Mouse (Mus musculus) lung, postnatal 25 days (tissue): ENCODE results near the gene Tpk1.
"Not testable (repeated sequence)": the region's sequence is repeated elsewhere in the genome, so short reads cannot be mapped to it uniquely, and the experiment has no call there.

Source experiments
- DNase-seq: peaks from one replicate; pipeline ENCODE4 v3.0.0; 2022; ENCODE audit warnings: low spot score

Tpk1 gene

DNA sequence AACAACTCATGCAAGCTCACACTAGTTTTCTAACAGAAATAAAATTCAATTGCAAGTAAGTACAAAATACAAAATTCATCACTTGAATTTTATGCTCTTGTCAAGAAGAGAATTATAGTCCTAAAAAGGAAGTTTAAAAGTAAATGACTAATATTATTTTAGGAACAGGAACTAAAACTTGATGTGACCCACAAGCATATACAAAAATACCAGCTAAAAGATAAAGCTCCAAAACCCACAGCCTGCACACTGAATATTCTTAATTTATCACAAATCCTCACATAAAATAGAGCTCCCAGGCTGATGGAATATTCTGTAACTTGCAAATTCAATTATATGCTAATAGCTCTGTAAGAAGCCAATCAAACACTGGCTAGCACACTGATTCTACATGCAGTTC is 25.5 kb downstream of the Tpk1 start:
- no peak for DNase-seq

DNA sequence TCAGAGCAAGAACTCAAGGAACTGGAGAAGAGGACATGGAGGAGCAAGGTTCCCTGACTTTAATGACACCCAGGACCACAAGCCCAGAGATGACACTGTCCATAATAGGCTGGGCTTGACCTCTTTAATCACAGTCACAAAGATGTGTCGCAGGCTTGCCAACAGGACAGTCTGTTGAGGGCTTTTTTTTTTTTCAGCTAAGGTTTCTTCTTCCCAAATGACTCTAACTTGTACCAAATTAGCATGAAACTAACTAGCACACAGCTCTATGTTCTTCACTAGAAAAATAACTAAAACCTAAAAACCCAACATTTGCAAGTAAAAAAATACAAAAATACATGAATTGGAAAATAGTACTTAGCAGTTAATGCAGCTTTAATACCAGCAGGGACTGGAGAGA is 27.2 kb downstream of the Tpk1 start:
- no peak for DNase-seq

DNA sequence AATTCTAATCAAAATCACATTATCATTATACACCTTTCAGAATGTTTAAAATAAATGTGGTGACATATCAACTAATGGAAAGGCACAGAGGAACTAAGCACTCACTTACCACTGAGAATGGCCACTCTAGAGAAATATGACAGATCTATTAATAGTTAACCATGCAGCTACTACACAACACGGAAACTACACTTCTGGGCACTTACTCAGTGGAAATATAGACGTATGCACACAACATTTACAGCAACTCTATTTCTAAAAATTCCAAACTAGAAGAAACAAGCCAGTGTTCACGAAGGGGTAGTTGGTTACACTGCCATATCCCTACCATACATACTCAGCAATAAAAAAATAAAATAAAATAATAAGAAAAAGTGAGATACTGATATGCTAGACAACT is 28.0 kb downstream of the Tpk1 start:
- DNase-seq = no peak

DNA sequence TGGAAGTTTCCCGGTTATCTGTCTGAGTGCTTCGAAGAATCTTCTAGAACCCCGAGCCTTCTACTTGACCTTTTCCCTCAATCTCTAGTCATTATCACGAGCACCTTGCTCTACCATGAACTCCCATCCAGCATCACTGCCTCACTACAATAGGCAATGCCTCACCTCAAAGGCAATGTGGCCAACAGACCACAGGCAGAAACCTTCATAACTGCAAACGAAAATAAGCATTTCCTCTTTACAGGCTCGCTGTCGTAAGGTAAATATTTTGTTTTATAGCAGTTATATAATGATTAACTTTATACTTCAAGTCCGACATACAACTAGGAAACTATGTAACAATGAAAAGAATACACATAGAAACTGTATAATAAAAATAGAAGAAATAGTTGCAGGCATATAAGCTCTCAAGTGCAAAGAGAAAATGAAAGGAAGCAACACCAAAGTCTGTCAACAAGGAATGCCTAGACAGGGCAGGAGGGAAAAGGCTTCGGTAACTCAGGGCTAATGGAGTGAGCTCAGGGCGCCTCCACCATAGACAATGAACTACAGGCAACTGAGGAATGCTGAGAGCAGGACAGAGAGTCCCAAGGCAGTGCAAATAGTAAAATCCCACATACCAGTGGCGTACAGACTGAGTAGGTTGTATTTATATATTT is 29.0 kb downstream of the Tpk1 start:
- DNase-seq = no peak

DNA sequence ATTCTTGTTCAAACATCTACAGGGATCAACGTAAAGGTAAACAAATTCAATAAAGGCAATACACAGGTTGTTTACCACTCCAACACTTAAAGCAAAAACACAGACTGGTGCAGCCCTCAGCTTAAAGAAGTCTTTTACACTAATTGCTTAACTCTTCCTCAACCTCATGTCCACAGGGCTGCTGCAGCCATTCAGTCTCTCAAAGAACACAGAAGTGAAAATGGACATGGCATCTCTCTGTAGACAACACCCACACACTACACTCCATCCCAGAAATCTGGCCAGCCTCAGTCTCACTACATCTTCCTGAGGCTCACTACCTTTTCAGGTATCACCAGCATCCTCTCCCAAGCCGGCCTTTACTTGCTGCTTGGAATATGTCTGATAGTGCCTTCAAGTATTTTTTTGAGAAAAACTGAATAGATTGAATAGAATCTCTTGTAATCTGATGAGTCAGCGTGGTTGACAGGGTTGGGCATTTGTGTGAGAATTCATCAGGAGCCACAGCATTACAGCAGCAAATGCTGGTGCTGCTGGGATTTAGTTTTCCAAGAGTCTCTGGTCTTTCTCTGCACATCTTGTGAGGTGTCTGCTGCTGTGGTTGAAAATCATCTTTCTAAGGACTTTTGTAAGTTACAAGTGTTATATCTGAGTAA is 32.6 kb downstream of the Tpk1 start:
- DNase-seq = no peak

DNA sequence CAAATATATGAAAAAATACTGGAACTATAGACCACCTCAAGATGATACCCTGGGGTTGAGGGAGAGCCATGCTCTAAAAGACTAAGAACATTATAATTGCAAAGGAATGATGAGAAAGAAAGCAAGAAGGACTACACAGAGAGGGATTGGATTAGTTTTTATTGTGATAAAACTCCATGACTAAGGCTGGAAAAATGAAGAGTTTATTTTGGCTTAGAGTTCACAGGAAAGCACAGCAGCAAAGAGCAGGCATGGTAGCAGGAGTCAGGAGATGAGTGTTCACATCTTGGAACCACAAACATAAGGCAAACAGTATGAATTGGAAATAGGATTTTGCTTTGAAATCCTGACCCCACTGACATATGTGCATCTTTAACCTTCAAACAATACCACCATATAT is 33.2 kb downstream of the Tpk1 start:
- no peak for DNase-seq

DNA sequence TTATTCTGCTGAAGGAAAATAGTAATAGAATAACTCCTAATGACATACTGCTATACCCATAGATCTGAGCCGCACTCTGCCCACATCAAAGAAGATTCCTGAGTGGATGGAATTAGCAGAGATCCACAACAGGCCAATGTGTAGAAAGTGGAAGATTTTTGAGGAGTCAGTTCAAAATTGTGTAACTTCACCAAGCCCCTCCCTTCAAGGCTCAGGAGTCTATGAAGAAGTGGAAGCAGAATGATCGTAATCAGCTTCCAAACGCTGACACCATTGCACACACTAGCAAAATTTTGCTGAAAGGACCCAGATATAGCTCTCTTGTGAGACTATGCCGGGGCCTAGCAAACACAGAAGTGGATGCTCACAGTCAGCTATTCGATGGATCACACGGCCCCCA is 42.6 kb downstream of the Tpk1 start:
- DNase-seq = not testable (repeated sequence)

DNA sequence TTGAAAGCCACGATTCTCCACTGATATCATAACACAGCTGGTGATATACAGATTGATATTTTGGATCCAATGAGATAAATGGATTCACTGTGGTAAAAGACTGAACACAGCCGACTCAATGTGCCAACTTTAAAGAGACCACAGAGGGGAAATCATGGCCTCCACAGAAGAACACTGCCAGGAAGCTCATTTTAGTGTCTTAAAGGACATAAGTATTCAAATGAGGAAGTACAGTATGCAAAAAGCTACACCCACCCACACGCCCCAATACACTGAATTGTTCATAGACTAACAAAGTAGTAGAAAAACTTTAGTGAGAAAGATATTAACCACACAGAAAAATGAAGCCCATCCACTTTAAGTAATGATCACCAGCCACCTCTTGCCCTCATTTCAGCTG is 46.8 kb downstream of the Tpk1 start:
- peak; percentile 3 for DNase-seq

DNA sequence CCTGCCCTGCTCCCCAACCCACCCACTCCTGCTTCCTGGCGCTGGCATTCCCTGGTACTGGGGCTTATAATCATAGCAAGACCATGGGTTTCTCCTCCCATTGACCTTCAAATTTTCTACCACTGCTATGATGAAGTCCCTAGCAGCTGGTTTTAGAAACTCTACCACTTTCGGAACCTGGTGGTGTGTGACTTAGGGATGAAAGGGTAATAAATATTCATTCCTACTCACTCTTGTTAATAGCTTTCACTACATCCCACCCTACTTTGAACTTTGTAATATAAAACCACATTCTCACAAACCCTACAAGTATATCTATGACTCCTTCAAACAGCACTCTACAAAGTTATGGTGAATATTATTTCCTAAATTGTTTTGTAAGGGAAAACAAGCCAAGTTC is 54.3 kb downstream of the Tpk1 start:
- DNase-seq = no peak

DNA sequence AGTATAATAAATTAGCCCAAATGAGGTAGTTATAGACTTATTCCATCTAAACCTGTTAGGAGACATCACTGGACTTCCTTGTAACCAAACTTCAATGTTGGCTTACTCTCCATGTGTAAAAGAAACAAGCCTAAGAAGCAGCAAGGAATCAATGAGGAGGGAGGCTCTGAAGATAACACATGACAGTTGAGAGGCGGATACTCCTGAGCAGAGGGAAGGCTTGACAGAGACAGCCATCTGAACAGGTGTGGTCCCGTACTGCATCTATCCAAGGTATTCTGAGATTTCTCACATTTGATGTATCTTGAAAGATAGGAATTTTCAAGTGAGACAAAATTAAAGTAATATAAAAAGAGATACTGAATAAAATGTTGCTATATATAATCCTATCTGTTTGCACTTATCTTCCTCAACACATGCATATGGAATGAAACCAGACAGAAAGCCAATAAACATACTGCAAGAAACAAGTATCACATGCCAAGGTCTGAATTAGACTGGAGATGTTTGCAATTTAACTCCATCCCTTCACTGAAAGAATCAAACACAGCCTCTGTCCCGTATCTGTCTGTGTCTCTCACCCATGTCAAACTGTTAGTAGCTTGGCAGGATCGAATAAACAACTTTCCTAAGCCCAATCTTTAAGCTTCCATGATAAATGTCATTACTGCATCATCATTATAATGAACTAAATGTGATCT is 75.1 kb downstream of the Tpk1 start:
- DNase-seq = no peak

DNA sequence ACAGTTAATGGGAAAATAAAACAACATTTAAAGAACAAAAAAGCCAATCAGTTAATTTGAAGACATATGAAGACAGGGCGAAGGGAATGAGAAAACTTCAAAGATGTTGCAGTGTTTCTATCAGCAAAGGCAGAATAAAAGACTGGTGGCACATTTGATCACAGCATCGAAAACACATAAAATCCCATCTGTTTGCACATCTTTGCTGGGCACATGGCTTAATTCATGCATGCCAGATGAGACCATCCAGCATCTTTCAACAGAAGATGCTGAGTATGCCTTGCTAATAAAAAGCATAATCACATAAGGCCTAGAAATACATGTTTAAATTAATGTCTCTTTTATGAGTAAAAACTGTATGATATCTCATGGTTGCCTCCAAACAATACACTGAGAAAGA is 80.8 kb downstream of the Tpk1 start:
- DNase-seq = no peak

DNA sequence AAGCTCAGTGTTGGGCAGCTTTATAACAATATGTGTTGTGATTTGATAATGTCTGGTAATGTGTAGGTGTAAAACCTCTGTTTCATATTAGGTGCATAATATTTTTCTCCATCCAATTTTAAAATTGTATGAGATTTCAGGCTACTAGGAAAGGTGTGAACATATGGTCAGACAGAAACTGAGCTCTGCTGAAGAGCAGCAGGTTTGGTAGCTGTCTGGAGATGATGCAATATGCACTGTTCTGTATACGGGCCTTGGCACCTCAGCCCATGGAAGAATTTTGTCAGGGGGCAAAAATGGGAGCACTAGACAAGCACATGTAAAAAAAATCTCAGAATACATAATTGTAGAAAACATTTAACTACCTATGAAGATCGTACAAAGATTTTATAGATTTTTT is 84.3 kb downstream of the Tpk1 start:
- DNase-seq = no peak

DNA sequence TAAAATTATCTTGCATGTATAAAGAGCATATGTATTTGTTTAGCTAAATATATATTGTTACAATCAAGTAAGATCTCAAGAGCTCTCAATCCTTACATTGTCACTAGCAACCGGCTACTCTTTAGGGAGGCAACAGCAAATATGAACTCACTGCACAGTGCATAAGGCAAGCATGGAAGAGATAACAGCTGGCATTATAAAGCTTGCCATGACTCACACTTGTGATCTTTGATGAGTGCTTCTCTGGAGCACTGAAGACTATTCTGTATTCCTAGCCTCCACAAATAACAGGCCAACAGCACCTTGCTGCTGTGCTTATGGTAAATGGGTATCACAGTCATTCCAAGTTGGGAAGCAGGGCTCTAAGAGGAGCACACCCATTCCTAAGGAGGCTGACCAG is 98.2 kb downstream of the Tpk1 start:
- no peak for DNase-seq

DNA sequence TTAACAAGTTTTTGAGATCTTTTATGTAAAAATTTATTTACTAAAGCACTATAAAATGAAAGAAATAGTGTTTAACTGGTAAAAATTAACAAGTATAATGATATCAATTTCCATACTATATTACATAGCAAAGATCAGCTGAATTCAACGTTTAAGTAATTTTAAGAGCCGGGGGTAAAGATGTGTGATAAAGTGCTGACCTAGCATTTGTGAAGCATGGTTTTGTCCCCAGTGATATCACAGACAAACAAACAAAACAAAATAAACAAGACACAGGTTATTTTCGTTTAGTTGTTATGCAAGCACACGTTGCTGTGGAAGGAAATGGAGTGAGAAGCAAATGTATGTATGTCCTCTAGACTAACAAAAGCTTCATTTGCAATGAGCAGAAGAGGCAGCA is 103.6 kb downstream of the Tpk1 start:
- DNase-seq = no peak

DNA sequence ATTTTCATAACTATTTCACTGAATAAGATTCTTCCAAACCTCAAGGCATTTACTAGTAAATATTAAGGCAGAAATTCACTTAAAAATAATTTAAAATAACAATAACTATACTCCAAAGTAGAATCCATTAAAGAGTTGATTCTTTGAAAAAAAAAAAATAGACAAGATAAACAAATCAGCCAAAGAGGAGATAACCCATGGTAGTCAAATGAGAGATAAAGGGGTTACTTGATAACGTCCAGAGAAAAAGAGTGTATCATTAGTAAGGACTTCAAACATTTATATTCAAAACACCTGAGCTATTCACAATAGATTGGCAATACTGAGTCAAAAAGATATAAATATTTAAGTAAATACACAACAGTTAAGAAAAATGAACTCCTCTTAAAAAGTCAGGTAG is 114.7 kb downstream of the Tpk1 start:
- no peak for DNase-seq

DNA sequence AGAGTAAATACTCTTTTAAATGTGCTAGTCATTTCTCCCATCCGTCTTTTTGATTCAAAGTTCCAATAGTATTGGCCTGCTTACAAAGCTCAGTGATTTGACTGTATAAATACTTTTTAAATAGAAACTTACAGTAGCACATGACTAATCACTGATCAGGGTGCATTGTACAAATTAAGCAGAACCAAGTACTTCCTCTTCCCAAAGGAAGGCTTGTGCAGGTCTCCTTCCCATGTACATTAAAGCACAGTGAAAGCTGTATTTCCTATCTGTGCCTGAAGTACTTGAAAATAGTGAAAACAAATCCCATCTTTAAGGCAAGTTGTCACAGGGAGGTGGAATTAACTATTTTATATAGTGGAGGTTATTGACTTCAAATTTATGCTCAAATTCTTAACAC is 119.5 kb downstream of the Tpk1 start:
- DNase-seq = no peak

DNA sequence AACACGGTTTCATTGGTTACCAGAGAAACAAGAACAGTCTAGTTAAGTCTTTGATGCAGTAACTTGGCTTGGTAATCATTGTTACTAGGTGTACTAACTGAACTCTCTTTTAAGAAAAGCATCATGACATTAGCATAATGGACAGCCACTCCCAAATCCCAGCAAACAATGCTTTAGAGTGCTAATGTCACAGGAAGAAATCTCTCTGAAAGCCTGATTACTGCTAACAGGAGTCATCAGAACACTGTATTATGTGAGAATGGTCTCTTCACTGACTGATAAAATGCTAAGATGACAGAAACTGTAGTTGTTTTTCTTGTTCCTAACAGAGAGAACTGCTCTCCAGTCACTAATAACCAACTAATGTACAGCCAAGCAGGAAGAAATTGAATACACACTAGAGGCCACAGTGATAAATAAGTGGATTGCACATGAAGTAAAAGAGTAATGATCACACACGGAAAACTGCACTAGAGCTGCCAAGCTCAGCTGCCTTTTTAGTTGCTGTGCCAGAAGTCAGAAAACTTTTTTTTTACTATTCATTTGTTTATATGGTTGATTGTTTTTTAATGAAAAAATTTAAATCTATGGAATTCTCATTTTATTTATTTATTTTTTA is 128.7 kb downstream of the Tpk1 start:
- no peak for DNase-seq

DNA sequence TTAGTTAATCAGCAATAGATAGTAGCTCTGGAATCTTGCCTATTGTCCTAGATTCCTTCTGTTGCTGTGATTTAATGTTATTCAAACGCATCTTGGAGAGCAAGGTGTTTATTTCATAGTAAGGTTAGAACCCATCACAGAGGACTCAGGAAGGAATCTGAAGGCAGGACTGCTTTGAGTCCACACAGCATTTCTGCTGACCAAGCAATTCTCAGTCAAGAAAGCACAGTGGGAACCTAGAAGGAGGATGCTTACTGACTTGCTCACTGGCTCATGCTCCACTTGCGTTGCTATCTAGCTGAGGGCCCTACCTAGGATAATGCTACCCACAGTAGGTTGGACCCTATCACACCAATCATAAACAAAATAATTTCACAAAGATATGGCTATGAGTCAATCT is 130.6 kb downstream of the Tpk1 start:
- DNase-seq = no peak

DNA sequence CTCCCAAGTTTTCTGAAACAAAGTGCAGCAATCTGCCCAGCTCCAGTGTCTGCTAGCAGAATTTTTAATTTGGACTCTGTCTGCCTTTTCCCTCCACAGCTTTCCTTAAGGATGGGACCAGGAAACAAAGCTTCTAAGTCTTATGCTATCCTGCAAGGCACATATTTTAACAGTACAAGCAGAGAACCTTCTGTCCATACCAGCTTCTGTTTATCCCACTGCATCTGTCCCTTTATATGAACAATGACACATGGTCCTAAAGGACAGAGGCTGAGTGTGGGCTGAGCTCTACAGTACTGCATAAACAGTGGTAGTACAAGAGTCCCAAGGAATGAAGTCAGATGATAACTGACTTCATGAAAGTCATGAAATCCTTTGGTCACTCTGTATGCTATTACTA is 132.8 kb downstream of the Tpk1 start:
- DNase-seq = no peak

DNA sequence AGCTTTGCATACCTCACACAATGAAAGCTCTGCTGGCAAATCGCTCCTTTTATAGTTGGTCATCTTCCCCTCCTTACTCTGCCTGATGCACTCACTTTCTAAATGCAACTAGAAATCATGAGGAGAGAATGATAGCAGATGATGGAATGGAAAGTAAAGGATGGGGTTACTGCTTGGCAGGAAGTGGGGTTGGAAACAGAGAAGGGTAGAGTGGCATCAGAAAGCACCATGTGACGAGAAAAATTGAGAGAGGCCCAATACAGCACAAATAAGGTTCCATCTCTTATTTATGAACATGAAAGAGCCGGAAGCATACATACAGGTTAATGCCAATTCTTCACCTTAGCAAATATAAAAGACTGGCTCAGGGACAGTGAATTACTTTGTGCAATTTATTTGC is 133.3 kb downstream of the Tpk1 start:
- DNase-seq = no peak

DNA sequence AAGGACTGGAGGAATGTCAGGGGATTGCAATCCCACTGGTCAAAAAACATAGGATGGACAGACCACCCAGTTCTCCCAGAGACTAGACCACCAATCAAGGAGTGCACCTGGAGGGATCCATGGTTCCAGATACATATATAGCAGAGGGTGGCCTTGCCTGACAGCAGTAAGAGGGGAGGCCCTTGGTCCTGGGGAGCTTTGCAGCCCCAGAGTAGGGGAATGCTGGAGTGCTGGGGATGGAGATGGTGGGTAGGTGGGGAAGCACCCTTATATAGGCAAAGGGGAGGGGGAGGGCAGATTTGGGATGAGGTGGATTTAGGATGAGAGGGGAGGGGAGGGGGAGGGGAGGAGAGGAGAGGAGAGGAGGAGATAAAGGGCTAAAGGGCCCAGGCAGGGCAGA is 134.1 kb downstream of the Tpk1 start:
- no peak for DNase-seq

DNA sequence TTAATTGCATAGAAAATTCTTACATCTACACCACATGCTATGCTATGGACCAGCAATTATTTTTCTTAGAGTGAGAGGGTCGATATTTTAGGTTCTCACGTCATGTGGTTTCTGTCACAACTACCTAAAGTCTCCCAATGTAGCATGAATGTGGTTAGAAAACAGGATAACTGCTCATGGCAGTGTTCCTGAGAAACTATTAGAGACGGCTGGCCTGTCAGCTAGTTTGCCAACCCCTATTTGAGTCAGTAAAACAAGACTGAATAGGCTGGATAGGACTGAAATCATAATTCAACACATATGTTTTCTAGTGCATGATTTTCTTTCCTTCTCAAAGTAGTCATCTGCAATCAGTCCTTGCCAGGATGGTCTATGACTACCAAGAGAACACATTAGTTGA is 137.1 kb downstream of the Tpk1 start:
- no peak for DNase-seq

DNA sequence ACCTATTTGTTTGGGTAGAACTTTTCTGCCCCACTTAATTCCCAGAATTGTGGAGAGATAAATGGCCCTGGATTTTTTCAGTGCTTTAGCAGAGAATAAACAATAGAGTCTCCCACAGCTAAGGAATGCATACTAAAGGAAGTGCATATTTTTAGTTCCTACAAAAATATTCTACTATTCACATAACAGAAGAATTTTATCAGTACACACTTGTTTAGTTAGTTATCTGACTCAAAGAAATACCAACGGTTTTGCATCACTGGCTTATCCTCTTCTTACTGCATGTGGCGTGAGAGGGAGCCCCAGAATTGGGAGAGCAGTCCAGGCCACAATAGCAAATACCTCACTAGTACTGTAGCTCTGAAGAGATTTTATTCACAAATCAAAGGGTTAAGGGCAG is 141.1 kb downstream of the Tpk1 start:
- DNase-seq = no peak
